Mouse (Mus musculus) hindbrain, postnatal 0 days (tissue): ENCODE measurements around the gene Upk1a. TPM values are rescaled to one million over a fixed set of nuclear protein-coding genes. Genes with fewer than 3 reads are reported as not detected.
A peak's percentile ranks its signal among the peaks of the same experiment; 100 is the strongest.

Experiments
- ATAC-seq: fragments of 200-750 bp; cut with Nextera tagmentation; 2 replicates; pipeline ENCODE4 v1.8.0; 2017; ENCODE audit warnings: mild to moderate bottlenecking, moderate TSS enrichment, moderate library complexity
- DNase-seq: peaks from one replicate; pipeline ENCODE4 v3.0.0-alpha.2; 2015; ENCODE audit warnings: low spot score
- H3K27ac ChIP-seq: fragments of 300-500 bp; sonication (generic); 2 replicates; pipeline ENCODE4 v1.5.1; 2014; ENCODE audit warnings: mild to moderate bottlenecking
- H3K27me3 ChIP-seq: fragments of 300-500 bp; sonication (generic); 2 replicates; pipeline ENCODE4 v1.6.1; 2014; ENCODE audit warnings: low read length, mixed read lengths; ENCODE audit not compliant: insufficient read depth
- H3K36me3 ChIP-seq: fragments of 300-500 bp; sonication (generic); 2 replicates; pipeline ENCODE4 v1.6.1; 2014; ENCODE audit warnings: low read length, mixed read lengths; ENCODE audit not compliant: insufficient read depth
- H3K4me1 ChIP-seq: fragments of 300-500 bp; sonication (generic); 2 replicates; pipeline ENCODE4 v1.6.1; 2014; ENCODE audit warnings: antibody characterized with exemption, low read length, mixed read lengths; ENCODE audit not compliant: insufficient read depth
- H3K4me2 ChIP-seq: fragments of 300-500 bp; sonication (generic); 2 replicates; pipeline ENCODE4 v1.6.1; 2014; ENCODE audit warnings: low read depth, mild to moderate bottlenecking, low read length, moderate library complexity, mixed read lengths
- H3K4me3 ChIP-seq: fragments of 300-500 bp; sonication (generic); 2 replicates; pipeline ENCODE4 v1.5.1; 2014; ENCODE audit warnings: low read length
- H3K9ac ChIP-seq: fragments of 300-500 bp; sonication (generic); replicated peaks from 2 replicates; pipeline ENCODE4 v1.6.1; 2014; ENCODE audit warnings: mild to moderate bottlenecking, low read length, moderate library complexity, mixed read lengths
- H3K9me3 ChIP-seq: fragments of 300-500 bp; sonication (generic); 2 replicates; pipeline ENCODE4 v1.6.1; 2016; ENCODE audit warnings: low read length, mixed read lengths
- CTCF ChIP-seq: IDR thresholded peaks from 2 replicates; pipeline ENCODE4 v1.5.1; 2016; ENCODE audit warnings: antibody characterized with exemption, control low read depth, low read depth
- WGBS: fragments of 180-500 bp; shearing (Covaris S2); extraction: QIAGEN DNeasy Blood & Tissue Kit; methylation state at CpG from one replicate; pipeline ENCODE4 v1.1.7; 2014; 5-methylcytosine and 5-hydroxymethylcytosine counted together
- polyA plus RNA-seq: library from polyadenylated mRNA; unstranded; fragments of >200 nt; fragmentation: Nextera tagmentation; extraction: Ambion mirVana; gene quantifications from 2 replicates; pipeline ENCODE4 v1.2.1, GENCODE M21; 2015
- total RNA-seq: library from RNA; depleted of rRNA; stranded (reverse); fragments of >200 nt; gene quantifications from 2 replicates; pipeline ENCODE4 v1.2.3, GENCODE M21; 2014

The Upk1a gene
- total and polyA plus RNA-seq, 2 experiments from 2014 or later = 0.99 TPM

- no peak for ATAC-seq
- no peak for TF ChIP-seq CTCF
- DNase-seq = no peak
- 83% methylated on average over 5 of the region's 5 CpGs for WGBS
- Histone ChIP-seq H3K4me2 (no peak overlapping the region), H3K27ac (no peak overlapping the region), H3K4me1 (no peaks in the 10 kb centered on the region; the same call in 1 of the 2 replicates), H3K4me3 (no peak overlapping the region), H3K27me3 (no peaks in the 10 kb centered on the region), H3K36me3 (no peaks in the 10 kb centered on the region), H3K9ac (no peak overlapping the region), H3K9me3 (no peaks in the 10 kb centered on the region)
These were observed 16.6 kb downstream of the Upk1a start for GRCm38 (mm10) chr7:30596093-30596492.

- no peaks in the 10 kb centered on the region for H3K27me3 ChIP-seq
- no peak overlapping the region for H3K4me2 ChIP-seq
- no peak overlapping the region for H3K4me3 ChIP-seq
- no peak overlapping the region for H3K9ac ChIP-seq
- no peaks in the 10 kb centered on the region; the same call in 1 of the 2 replicates for H3K4me1 ChIP-seq
- no peak for ATAC-seq
- no peak for TF ChIP-seq CTCF
- WGBS = 75% methylated on average over 3 of the region's 4 CpGs
- H3K27ac ChIP-seq = no peak overlapping the region
- H3K9me3 ChIP-seq = no peaks in the 10 kb centered on the region
- no peaks in the 10 kb centered on the region for H3K36me3 ChIP-seq
- no peak for DNase-seq
These were observed 18.1 kb downstream of the Upk1a start for GRCm38 (mm10) chr7:30594510-30595024.

- H3K4me2 ChIP-seq = no peak overlapping the region
- no peaks in the 10 kb centered on the region for H3K27me3 ChIP-seq
- no peak overlapping the region for H3K4me3 ChIP-seq
- H3K9ac ChIP-seq = no peak overlapping the region
- ATAC-seq (no peak), DNase-seq (peak; percentile 20)
- 63% methylated on average over 10 of the region's 10 CpGs for WGBS
- H3K27ac ChIP-seq = no peak overlapping the region
- H3K9me3 ChIP-seq = no peaks in the 10 kb centered on the region
- no peaks in the 10 kb centered on the region for H3K4me1 ChIP-seq
- H3K36me3 ChIP-seq = no peaks in the 10 kb centered on the region
- no peak for TF ChIP-seq CTCF
These were observed 18.8 kb downstream of the Upk1a start for GRCm38 (mm10) chr7:30593579-30594509.

GRCm38 (mm10) chr7:30592772-30593423, 19.7 kb downstream of the Upk1a start:
- no peaks in the 10 kb centered on the region for H3K27me3 ChIP-seq
- WGBS = 64% methylated on average over 5 of the region's 5 CpGs
- DNase-seq (no peak), ATAC-seq (no peak)
- no peak overlapping the region for H3K4me3 ChIP-seq
- H3K4me2 ChIP-seq = no peak overlapping the region
- H3K4me1 ChIP-seq = no peaks in the 10 kb centered on the region
- no peaks in the 10 kb centered on the region for H3K36me3 ChIP-seq
- no peak overlapping the region for H3K9ac ChIP-seq
- H3K27ac ChIP-seq = no peak overlapping the region
- no peak for TF ChIP-seq CTCF
- H3K9me3 ChIP-seq = no peaks in the 10 kb centered on the region

- no peak for ATAC-seq
- H3K27ac ChIP-seq = no peak overlapping the region
- no peaks in the 10 kb centered on the region for H3K9me3 ChIP-seq
- no peak overlapping the region for H3K9ac ChIP-seq
- 25% methylated on average over 4 of the region's 4 CpGs for WGBS
- 0 out of 2 replicates have a peak, but pooled peaks cover 2% of the 10 kb centered on the region for H3K36me3 ChIP-seq
- TF ChIP-seq CTCF = no peak
- H3K27me3 ChIP-seq = no peaks in the 10 kb centered on the region
- no peak overlapping the region for H3K4me2 ChIP-seq
- no peak overlapping the region for H3K4me3 ChIP-seq
- peaks cover 8% of the 10 kb centered on the region for H3K4me1 ChIP-seq
- DNase-seq = no peak
These were observed 21.1 kb downstream of the Upk1a start for GRCm38 (mm10) chr7:30591605-30591951.

- Histone ChIP-seq H3K9me3 (no peaks in the 10 kb centered on the region), H3K4me3 (no peak overlapping the region), H3K9ac (no peak overlapping the region), H3K27me3 (no peaks in the 10 kb centered on the region), H3K4me2 (no peak overlapping the region), H3K4me1 (peaks cover 8% of the 10 kb centered on the region), H3K36me3 (0 out of 2 replicates have a peak, but pooled peaks cover 7% of the 10 kb centered on the region), H3K27ac (no peak overlapping the region)
- DNase-seq (no peak), ATAC-seq (no peak)
- TF ChIP-seq CTCF = no peak
- WGBS = 85% methylated on average over 9 of the region's 9 CpGs
These were observed 21.6 kb downstream of the Upk1a start for GRCm38 (mm10) chr7:30590927-30591604.
